19 mouse cellular contexts compared by ENCODE assay signal in the genomic region with DNA sequence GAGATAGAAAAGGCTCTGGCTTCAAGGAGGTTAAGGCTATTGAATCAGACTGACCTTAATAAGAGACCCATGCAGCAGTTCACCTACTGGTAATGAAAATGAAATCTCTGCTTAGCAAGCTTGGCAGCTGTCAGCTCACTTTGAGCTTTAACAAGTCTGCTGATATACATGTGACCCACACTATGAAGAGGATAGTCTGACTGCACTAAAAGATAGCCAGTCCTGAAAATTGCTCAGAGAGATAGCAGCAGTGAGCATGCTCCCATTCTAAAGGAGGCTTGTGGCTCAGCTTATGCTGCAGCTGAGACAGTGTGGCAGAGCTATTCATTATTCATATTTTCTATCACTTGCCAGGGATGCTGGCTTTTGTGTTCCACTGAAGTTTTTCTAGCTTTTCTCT.
A peak's percentile ranks its signal among the peaks of the same experiment; 100 is the strongest.
DNase-seq lines count a peak whose midpoint lies in the region; ATAC-seq lines count a peak whose summit lies in the region.
"Had no signal": no experiment of that assay in that cellular context is flagged by ENCODE, and none has a peak within 500 bp of the region (broad histone marks: within the 10 kb centered on the region; RNA-seq: fewer than 3 reads in every experiment).

No protein-coding gene starts in this region.

- H3K4me3 ChIP-seq in embryonic facial prominence, embryonic 14.5 days (ENCODE audit: low read depth, low read length): no peak overlapping the region
- H3K4me3 ChIP-seq in embryonic facial prominence, embryonic 10.5 days: no peak overlapping the region
- H3K4me3 ChIP-seq in heart, embryonic 15.5 days: no peak overlapping the region
- no peak overlapping the region for H3K4me3 ChIP-seq in midbrain, embryonic 16.5 days (ENCODE audit: low read depth, low read length)
- H3K4me3 ChIP-seq: embryonic facial prominence, embryonic 15.5 days; limb, embryonic 12.5 days; liver, embryonic 12.5 days; megakaryocyte, embryonic 14.5 days; neural tube, embryonic 15.5 days had no signal

- H3K9ac ChIP-seq in embryonic facial prominence, embryonic 14.5 days (ENCODE audit: low read depth, low read length): no peak overlapping the region
- H3K9ac ChIP-seq in heart, embryonic 15.5 days: no peak overlapping the region
- no peak overlapping the region for H3K9ac ChIP-seq in midbrain, embryonic 16.5 days (ENCODE audit: low read depth, low read length)
- H3K9ac ChIP-seq: embryonic facial prominence, embryonic 15.5 days; limb, embryonic 12.5 days; liver, embryonic 12.5 days; neural tube, embryonic 15.5 days had no signal

- peak; percentile 2 for DNase-seq in embryonic facial prominence, embryonic 14.5 days (ENCODE audit: low spot score)
- no peak for DNase-seq in embryonic facial prominence, embryonic 10.5 days (ENCODE audit: low spot score)
- DNase-seq in heart, postnatal 14 days: no peak
- DNase-seq in brain, adult 2 months (ENCODE audit: low read depth, low spot score): peak; percentile 5
- DNase-seq in ovary, postnatal 14 days (ENCODE audit: low spot score): no peak
- no peak for DNase-seq in yolk sac, embryonic 10.5 days (ENCODE audit: low spot score)
- DNase-seq: adrenal gland, adult 2 months; cerebellum, postnatal 10 days; kidney, adult 2 months; kidney, postnatal 10 days; lung, adult 2 months had no signal

- H3K4me1 ChIP-seq in embryonic facial prominence, embryonic 14.5 days (ENCODE audit: control insufficient read depth, insufficient read depth, low read length): no peaks in the 10 kb centered on the region
- no peaks in the 10 kb centered on the region for H3K4me1 ChIP-seq in embryonic facial prominence, embryonic 10.5 days
- H3K4me1 ChIP-seq in heart, embryonic 15.5 days (replicated peaks): no peaks in the 10 kb centered on the region; the same call in 1 of the 2 replicates
- H3K4me1 ChIP-seq in midbrain, embryonic 16.5 days (ENCODE audit: control insufficient read depth, insufficient read depth, low read length): peaks cover 2% of the 10 kb centered on the region; the same call in 1 of the 2 replicates
- H3K4me1 ChIP-seq: embryonic facial prominence, embryonic 15.5 days; limb, embryonic 12.5 days; liver, embryonic 12.5 days; megakaryocyte, embryonic 14.5 days; neural tube, embryonic 15.5 days had no signal

- no peaks in the 10 kb centered on the region for H3K9me3 ChIP-seq in embryonic facial prominence, embryonic 14.5 days (ENCODE audit: control insufficient read depth, low read length)
- H3K9me3 ChIP-seq in embryonic facial prominence, embryonic 10.5 days: no peaks in the 10 kb centered on the region
- H3K9me3 ChIP-seq in heart, embryonic 15.5 days (replicated peaks): no peaks in the 10 kb centered on the region
- no peaks in the 10 kb centered on the region for H3K9me3 ChIP-seq in midbrain, embryonic 16.5 days (replicated peaks; ENCODE audit: control insufficient read depth, low read length, poor library complexity, severe bottlenecking)
- H3K9me3 ChIP-seq: embryonic facial prominence, embryonic 15.5 days; limb, embryonic 12.5 days; liver, embryonic 12.5 days; megakaryocyte, embryonic 14.5 days; neural tube, embryonic 15.5 days had no signal

- ATAC-seq in embryonic facial prominence, embryonic 14.5 days (ENCODE audit: low read depth): no peak
- peak; percentile 64 for ATAC-seq in heart, embryonic 15.5 days (replicated peaks; ENCODE audit: insufficient number of reproducible peaks, insufficient read depth, low FRiP score, low read depth)
- peak; percentile 95 for ATAC-seq in midbrain, embryonic 16.5 days
- ATAC-seq: liver, embryonic 12.5 days had no signal

- H3K27ac ChIP-seq in embryonic facial prominence, embryonic 14.5 days (replicated peaks; ENCODE audit: low read depth, low read length): no peak overlapping the region
- H3K27ac ChIP-seq in embryonic facial prominence, embryonic 10.5 days (replicated peaks): no peak overlapping the region
- no peak overlapping the region for H3K27ac ChIP-seq in heart, embryonic 15.5 days
- no peak overlapping the region for H3K27ac ChIP-seq in midbrain, embryonic 16.5 days (ENCODE audit: low read length)
- H3K27ac ChIP-seq: embryonic facial prominence, embryonic 15.5 days; limb, embryonic 12.5 days; liver, embryonic 12.5 days; neural tube, embryonic 15.5 days; stomach, postnatal 0 days had no signal

- H3K36me3 ChIP-seq in embryonic facial prominence, embryonic 14.5 days (ENCODE audit: control insufficient read depth, insufficient read depth, low read length): no peaks in the 10 kb centered on the region
- H3K36me3 ChIP-seq in embryonic facial prominence, embryonic 10.5 days (replicated peaks): no peaks in the 10 kb centered on the region
- H3K36me3 ChIP-seq in heart, embryonic 15.5 days: no peaks in the 10 kb centered on the region
- H3K36me3 ChIP-seq in midbrain, embryonic 16.5 days (ENCODE audit: control insufficient read depth, insufficient read depth, low read length): no peaks in the 10 kb centered on the region
- H3K36me3 ChIP-seq: embryonic facial prominence, embryonic 15.5 days; limb, embryonic 12.5 days; liver, embryonic 12.5 days; neural tube, embryonic 15.5 days had no signal

- H3K4me2 ChIP-seq in embryonic facial prominence, embryonic 14.5 days (ENCODE audit: low read depth, low read length): no peak overlapping the region
- no peak overlapping the region for H3K4me2 ChIP-seq in heart, embryonic 15.5 days
- H3K4me2 ChIP-seq in midbrain, embryonic 16.5 days (ENCODE audit: low read length): no peak overlapping the region
- H3K4me2 ChIP-seq: embryonic facial prominence, embryonic 15.5 days; limb, embryonic 12.5 days; liver, embryonic 12.5 days; neural tube, embryonic 15.5 days had no signal

- intact Hi-C loops in heart, postnatal 14 days (cut with DNase I): no loop called here

- no peaks in the 10 kb centered on the region for H3K27me3 ChIP-seq in embryonic facial prominence, embryonic 14.5 days (replicated peaks; ENCODE audit: control insufficient read depth, insufficient read depth, low read length)
- H3K27me3 ChIP-seq in embryonic facial prominence, embryonic 10.5 days (replicated peaks; ENCODE audit: low read depth, poor library complexity, severe bottlenecking): no peaks in the 10 kb centered on the region
- no peaks in the 10 kb centered on the region for H3K27me3 ChIP-seq in heart, embryonic 15.5 days
- H3K27me3 ChIP-seq in midbrain, embryonic 16.5 days (ENCODE audit: control insufficient read depth, insufficient read depth, low read depth, low read length): no peaks in the 10 kb centered on the region
- H3K27me3 ChIP-seq: embryonic facial prominence, embryonic 15.5 days; limb, embryonic 12.5 days; liver, embryonic 12.5 days; megakaryocyte, embryonic 14.5 days; neural tube, embryonic 15.5 days had no signal

Comparison
In these comparisons a context has a peak if more than half of its experiments do, and no peak if none do; other contexts are left out.
1. DNase-seq: peak in embryonic facial prominence, embryonic 14.5 days (single experiment) and brain, adult 2 months (single experiment); none in embryonic facial prominence, embryonic 10.5 days (single experiment), heart, postnatal 14 days (0 of 2), ovary, postnatal 14 days (single experiment) and yolk sac, embryonic 10.5 days (single experiment).